Mouse (Mus musculus): ENCODE data around the gene Rnf180. TPM values are rescaled to one million over a fixed set of nuclear protein-coding genes. Genes with fewer than 3 reads are reported as not detected.

The Rnf180 gene
- total and polyA plus RNA-seq, 2 experiments: 0.20 to 0.74 TPM

- Histone ChIP-seq H3K36me3 (ENCODE audit: control insufficient read depth, insufficient read depth, low read length) (no peaks in the 10 kb centered on the region), H3K79me2 (ENCODE audit: control insufficient read depth, insufficient read depth, low read length) (no peaks in the 10 kb centered on the region), H3K27ac (replicated peaks; ENCODE audit: insufficient read depth, low read depth, low read length) (no peak overlapping the region), H3K4me3 (ENCODE audit: insufficient read depth, low read depth, low read length) (no peak overlapping the region), H3K27me3 (ENCODE audit: control insufficient read depth, insufficient read depth, low read length) (no peaks in the 10 kb centered on the region), H3K9ac (ENCODE audit: low read depth, low read length) (no peak overlapping the region), H3K4me1 (ENCODE audit: control insufficient read depth, insufficient read depth, low read length) (no peaks in the 10 kb centered on the region)
- DNase-seq (ENCODE audit: extremely low read depth, low read depth, low spot score): peak; percentile 17
- TF ChIP-seq CTCF (IDR thresholded peaks at IDR 0.05; ENCODE audit: low read depth, low read length): 0 out of 2 replicates have a peak, but pooled peaks have one; percentile 9
- TF ChIP-seq POLR2A (IDR thresholded peaks at IDR 0.05; ENCODE audit: extremely low read depth, insufficient read depth, low read length): no peak
- WGBS: 24% methylated on average over 2 of the region's 2 CpGs
These were observed 53.8 kb downstream of the Rnf180 start for GRCm38 (mm10) chr13:105240810-105241209.

GRCm38 (mm10) chr13:105227126-105227525 lies 67.5 kb downstream of the Rnf180 start:
- H3K27ac ChIP-seq (replicated peaks; ENCODE audit: insufficient read depth, low read depth, low read length): no peak overlapping the region
- TF ChIP-seq POLR2A (IDR thresholded peaks at IDR 0.05; ENCODE audit: extremely low read depth, insufficient read depth, low read length) (no peak), CTCF (IDR thresholded peaks at IDR 0.05; ENCODE audit: low read depth, low read length) (no peak)
- H3K36me3 ChIP-seq (ENCODE audit: control insufficient read depth, insufficient read depth, low read length): no peaks in the 10 kb centered on the region
- H3K79me2 ChIP-seq (ENCODE audit: control insufficient read depth, insufficient read depth, low read length): no peaks in the 10 kb centered on the region
- H3K4me1 ChIP-seq (ENCODE audit: control insufficient read depth, insufficient read depth, low read length): no peaks in the 10 kb centered on the region
- H3K4me3 ChIP-seq (ENCODE audit: insufficient read depth, low read depth, low read length): no peak overlapping the region
- H3K9ac ChIP-seq (ENCODE audit: low read depth, low read length): no peak overlapping the region
- no peak for DNase-seq (ENCODE audit: extremely low read depth, low read depth, low spot score)
- 78% methylated on average over 4 of the region's 4 CpGs for WGBS
- H3K27me3 ChIP-seq (ENCODE audit: control insufficient read depth, insufficient read depth, low read length): no peaks in the 10 kb centered on the region

GRCm38 (mm10) chr13:105224048-105224447 lies 70.6 kb downstream of the Rnf180 start:
- H3K36me3 ChIP-seq (ENCODE audit: control insufficient read depth, insufficient read depth, low read length): no peaks in the 10 kb centered on the region
- H3K4me1 ChIP-seq (ENCODE audit: control insufficient read depth, insufficient read depth, low read length): no peaks in the 10 kb centered on the region
- DNase-seq (ENCODE audit: extremely low read depth, low read depth, low spot score): no peak
- H3K79me2 ChIP-seq (ENCODE audit: control insufficient read depth, insufficient read depth, low read length): no peaks in the 10 kb centered on the region
- TF ChIP-seq CTCF (IDR thresholded peaks at IDR 0.05; ENCODE audit: low read depth, low read length): no peak
- TF ChIP-seq POLR2A (IDR thresholded peaks at IDR 0.05; ENCODE audit: extremely low read depth, insufficient read depth, low read length): no peak
- no peak overlapping the region for H3K4me3 ChIP-seq (ENCODE audit: insufficient read depth, low read depth, low read length)
- 63% methylated on average over 10 of the region's 10 CpGs for WGBS
- H3K27me3 ChIP-seq (ENCODE audit: control insufficient read depth, insufficient read depth, low read length): no peaks in the 10 kb centered on the region
- no peak overlapping the region for H3K9ac ChIP-seq (ENCODE audit: low read depth, low read length)
- no peak overlapping the region for H3K27ac ChIP-seq (replicated peaks; ENCODE audit: insufficient read depth, low read depth, low read length)

GRCm38 (mm10) chr13:105223147-105223546 lies 71.5 kb downstream of the Rnf180 start:
- Histone ChIP-seq H3K4me1 (ENCODE audit: control insufficient read depth, insufficient read depth, low read length) (no peaks in the 10 kb centered on the region), H3K9ac (ENCODE audit: low read depth, low read length) (no peak overlapping the region), H3K27ac (replicated peaks; ENCODE audit: insufficient read depth, low read depth, low read length) (no peak overlapping the region), H3K4me3 (ENCODE audit: insufficient read depth, low read depth, low read length) (no peak overlapping the region), H3K79me2 (ENCODE audit: control insufficient read depth, insufficient read depth, low read length) (no peaks in the 10 kb centered on the region), H3K36me3 (ENCODE audit: control insufficient read depth, insufficient read depth, low read length) (no peaks in the 10 kb centered on the region), H3K27me3 (ENCODE audit: control insufficient read depth, insufficient read depth, low read length) (no peaks in the 10 kb centered on the region)
- TF ChIP-seq CTCF (IDR thresholded peaks at IDR 0.05; ENCODE audit: low read depth, low read length) (peak; percentile 28; the same call in 1 of the 2 replicates), POLR2A (IDR thresholded peaks at IDR 0.05; ENCODE audit: extremely low read depth, insufficient read depth, low read length) (no peak)
- 66% methylated on average over 3 of the region's 3 CpGs for WGBS
- DNase-seq (ENCODE audit: extremely low read depth, low read depth, low spot score): no peak

GRCm38 (mm10) chr13:105222016-105222725 lies 72.4 kb downstream of the Rnf180 start:
- Histone ChIP-seq H3K9ac (ENCODE audit: low read depth, low read length) (no peak overlapping the region), H3K4me1 (ENCODE audit: control insufficient read depth, insufficient read depth, low read length) (no peaks in the 10 kb centered on the region), H3K27me3 (ENCODE audit: control insufficient read depth, insufficient read depth, low read length) (no peaks in the 10 kb centered on the region), H3K79me2 (ENCODE audit: control insufficient read depth, insufficient read depth, low read length) (no peaks in the 10 kb centered on the region), H3K36me3 (ENCODE audit: control insufficient read depth, insufficient read depth, low read length) (no peaks in the 10 kb centered on the region), H3K4me3 (ENCODE audit: insufficient read depth, low read depth, low read length) (no peak overlapping the region), H3K27ac (replicated peaks; ENCODE audit: insufficient read depth, low read depth, low read length) (no peak overlapping the region)
- WGBS: 87% methylated on average over 5 of the region's 5 CpGs
- TF ChIP-seq CTCF (IDR thresholded peaks at IDR 0.05; ENCODE audit: low read depth, low read length): no peak
- TF ChIP-seq POLR2A (IDR thresholded peaks at IDR 0.05; ENCODE audit: extremely low read depth, insufficient read depth, low read length): no peak
- DNase-seq (ENCODE audit: extremely low read depth, low read depth, low spot score): no peak

GRCm38 (mm10) chr13:105210746-105211145 lies 83.9 kb downstream of the Rnf180 start:
- 32% methylated on average over 3 of the region's 3 CpGs for WGBS
- no peak for DNase-seq (ENCODE audit: extremely low read depth, low read depth, low spot score)
- Histone ChIP-seq H3K79me2 (ENCODE audit: control insufficient read depth, insufficient read depth, low read length) (no peaks in the 10 kb centered on the region), H3K36me3 (ENCODE audit: control insufficient read depth, insufficient read depth, low read length) (no peaks in the 10 kb centered on the region), H3K9ac (ENCODE audit: low read depth, low read length) (no peak overlapping the region), H3K27me3 (ENCODE audit: control insufficient read depth, insufficient read depth, low read length) (no peaks in the 10 kb centered on the region), H3K4me3 (ENCODE audit: insufficient read depth, low read depth, low read length) (no peak overlapping the region), H3K27ac (replicated peaks; ENCODE audit: insufficient read depth, low read depth, low read length) (no peak overlapping the region), H3K4me1 (ENCODE audit: control insufficient read depth, insufficient read depth, low read length) (no peaks in the 10 kb centered on the region)
- TF ChIP-seq CTCF (IDR thresholded peaks at IDR 0.05; ENCODE audit: low read depth, low read length) (no peak), POLR2A (IDR thresholded peaks at IDR 0.05; ENCODE audit: extremely low read depth, insufficient read depth, low read length) (no peak)
